Mouse (Mus musculus): Measurements from ENCODE around the gene Rdh16f1.

- TF ChIP-seq POLR2A (IDR thresholded peaks at IDR 0.05; ENCODE audit: insufficient read depth, low read length) = no peak
- no peak for TF ChIP-seq CTCF (IDR thresholded peaks at IDR 0.05; ENCODE audit: low read depth, low read length)
These were observed 4.9 kb upstream of the Rdh16f1 start for GRCm38 (mm10) chr10:127754566-127755166.
